In the genomic region with DNA sequence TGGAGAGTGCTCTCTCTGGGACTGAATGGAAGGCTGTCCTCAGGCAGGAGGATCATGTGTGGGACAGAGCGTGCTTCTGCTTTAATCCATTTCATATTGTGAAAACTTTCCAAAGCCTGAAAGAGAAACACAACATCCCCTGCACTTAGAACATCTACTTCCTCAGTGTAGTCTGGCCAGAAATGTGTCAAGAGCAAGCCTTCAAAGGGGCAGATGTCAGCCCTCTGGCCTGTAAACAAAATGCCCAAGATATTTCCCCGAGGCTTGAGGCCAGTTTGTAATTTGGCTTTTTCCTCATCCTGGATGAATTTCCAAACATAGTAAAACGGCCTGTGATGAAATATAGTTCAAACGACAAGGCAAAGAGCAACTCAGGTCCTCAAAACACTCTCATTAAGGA, we compare ENCODE assay signal across 13 mouse cellular contexts. TPM values are rescaled to one million over a fixed set of nuclear protein-coding genes. Genes with fewer than 3 reads are reported as not detected.
DNase-seq lines count a peak whose midpoint lies in the region; ATAC-seq and TF ChIP-seq lines count a peak whose summit lies in the region.
"Had no signal": no experiment of that assay in that cellular context is flagged by ENCODE, and none has a peak within 500 bp of the region (broad histone marks: within the 10 kb centered on the region; RNA-seq: fewer than 3 reads in every experiment).

No protein-coding gene starts in this region.

- H3K27me3 ChIP-seq in heart, adult 2 months (ENCODE audit: control insufficient read depth, insufficient read depth, low read length) = no peaks in the 10 kb centered on the region
- no peaks in the 10 kb centered on the region for H3K27me3 ChIP-seq in heart, embryonic 12.5 days (replicated peaks)
- H3K27me3 ChIP-seq: CH12.LX; limb, embryonic 15.5 days had no signal

- no peak overlapping the region for H3K4me2 ChIP-seq in heart, embryonic 12.5 days
- H3K4me2 ChIP-seq: limb, embryonic 15.5 days had no signal

- no peak for ATAC-seq in heart, embryonic 12.5 days (ENCODE audit: insufficient number of reproducible peaks, low FRiP score)

- TF ChIP-seq POLR2A in heart, adult 2 months (IDR thresholded peaks at IDR 0.05; ENCODE audit: insufficient read depth, low read depth, low read length) = no peak

- H3K36me3 ChIP-seq in heart, adult 2 months (ENCODE audit: control insufficient read depth, insufficient read depth, low read length) = no peaks in the 10 kb centered on the region
- H3K36me3 ChIP-seq in heart, embryonic 12.5 days = no peaks in the 10 kb centered on the region
- H3K36me3 ChIP-seq: limb, embryonic 15.5 days had no signal

- WGBS in heart, adult 2 months = 37% methylated on average over 4 of the region's 4 CpGs
- 59% methylated on average over 4 of the region's 4 CpGs for WGBS in heart, embryonic 12.5 days

- no peak for TF ChIP-seq CTCF in heart, adult 2 months (IDR thresholded peaks at IDR 0.05)

- no peak overlapping the region for H3K9ac ChIP-seq in heart, adult 2 months (ENCODE audit: low read depth, low read length)
- no peak overlapping the region for H3K9ac ChIP-seq in heart, embryonic 12.5 days
- H3K9ac ChIP-seq: limb, embryonic 15.5 days had no signal

- H3K9me3 ChIP-seq in heart, embryonic 12.5 days (replicated peaks) = no peaks in the 10 kb centered on the region
- H3K9me3 ChIP-seq: limb, embryonic 15.5 days had no signal

- H3K4me3 ChIP-seq in heart, adult 2 months = no peak overlapping the region
- no peak overlapping the region for H3K4me3 ChIP-seq in heart, embryonic 12.5 days
- H3K4me3 ChIP-seq: limb, embryonic 15.5 days had no signal

- H3K27ac ChIP-seq in heart, adult 2 months = peak overlapping the region; percentile 31
- H3K27ac ChIP-seq in heart, embryonic 12.5 days (ENCODE audit: poor library complexity, severe bottlenecking) = no peak overlapping the region
- H3K27ac ChIP-seq: limb, embryonic 15.5 days had no signal

- DNase-seq in heart, adult 2 months = peak in 1 of 2 experiments; percentile 55
- DNase-seq in fat pad, adult 2 months (ENCODE audit: extremely low read depth, low read depth, low spot score) = peak; percentile 95
- DNase-seq in kidney, adult 9 months = peak; percentile 79
- DNase-seq in lung, postnatal 14 days = peak; percentile 41
- no peak for DNase-seq in thymus, adult 18-20 months
- DNase-seq in cerebellum, postnatal 14 days = no peak
- no peak for DNase-seq in spleen, postnatal 10 days (ENCODE audit: low spot score in 2 of 2)
- DNase-seq: retina, postnatal 1 day had no signal

- H3K4me1 ChIP-seq in heart, adult 2 months (ENCODE audit: control insufficient read depth, insufficient read depth, low read length) = peaks cover 3% of the 10 kb centered on the region; the same call in 1 of the 2 replicates
- H3K4me1 ChIP-seq in heart, embryonic 12.5 days (replicated peaks) = no peaks in the 10 kb centered on the region
- H3K4me1 ChIP-seq: limb, embryonic 15.5 days had no signal

- intact Hi-C loops in heart, adult 2 months (cut with DNase I) = loop anchor here (5.0 kb wide), 1 partner anchor 42 kb away; the partner anchor contains the start of gene Lepr

- H3K79me2 ChIP-seq in heart, adult 2 months (replicated peaks; ENCODE audit: control insufficient read depth, insufficient read depth, low read length) = no peaks in the 10 kb centered on the region

- no peak for TF ChIP-seq EP300 in heart, adult 2 months (IDR thresholded peaks at IDR 0.05; ENCODE audit: insufficient read depth, low read depth, low read length)

RNA-seq across cellular contexts. Expression of gene Leprot, which starts 28.2 kb away (rescaled TPM):
- 10 to 100 TPM; 24.2 to 30.2 TPM for total RNA-seq in heart, adult 2 months (2021)
- polyA plus RNA-seq in heart, adult 2 months (2012; rRNA removed) = 37.9 and 59.2 TPM in 2 replicates
- 78.2 and 80.0 TPM in 2 replicates for polyA plus RNA-seq in heart, embryonic 12.5 days (2016; fragmentation: Nextera tagmentation; extraction: Ambion mirVana)

RNA-seq across cellular contexts. Expression of gene Lepr, which starts 41.5 kb away (rescaled TPM):
- total RNA-seq in heart, adult 2 months (2021) = 1 to 10 TPM; 3.2 to 3.9 TPM
- 0.80 and 2.0 TPM in 2 replicates for polyA plus RNA-seq in heart, adult 2 months (2012; rRNA removed)
- 0.86 and 1.3 TPM in 2 replicates for polyA plus RNA-seq in heart, embryonic 12.5 days (2016; fragmentation: Nextera tagmentation; extraction: Ambion mirVana)
- total RNA-seq: CH12.LX; hematopoietic stem cell, adult 5-6 weeks; monocyte, adult 5-6 weeks had no signal

Comparison
In these comparisons a context has a peak if more than half of its experiments do, and no peak if none do; other contexts are left out.
1. DNase-seq: peak in fat pad, adult 2 months (single experiment), kidney, adult 9 months (single experiment) and lung, postnatal 14 days (single experiment); none in thymus, adult 18-20 months (0 of 2), cerebellum, postnatal 14 days (0 of 2) and spleen, postnatal 10 days (0 of 2).